Mouse (Mus musculus): ENCODE results near the gene Psmd9. TPM values are rescaled to one million over a fixed set of nuclear protein-coding genes. Genes with fewer than 3 reads are reported as not detected.

Psmd9 gene
- total RNA-seq, 2 experiments from 2014 or later, result 14.1 to 18.3 TPM

DNA sequence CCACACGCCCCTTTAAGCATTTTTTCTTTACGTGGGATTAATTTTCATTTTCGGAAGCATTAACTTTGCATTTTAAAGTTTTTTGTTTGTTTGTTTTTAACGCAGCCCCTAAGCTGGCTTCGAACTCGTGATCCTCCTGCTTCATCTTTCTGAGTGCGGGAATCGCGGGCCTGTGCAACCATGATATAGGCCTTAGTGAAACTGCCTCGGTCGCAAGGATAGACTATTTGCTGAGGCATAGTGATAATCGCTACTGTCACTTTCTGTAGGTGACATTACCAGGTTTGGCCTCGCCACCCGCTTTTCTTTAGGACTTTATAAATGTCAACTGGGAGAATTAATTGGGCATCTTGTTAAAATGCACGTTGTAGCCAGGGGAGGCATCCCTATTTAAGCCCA, 59.3 kb downstream of the Psmd9 start:
- no peak for DNase-seq
- intact Hi-C loops (cut with DNase I), result no loop called here

GRCm38 (mm10) chr5:123229296-123229695, 60.1 kb downstream of the Psmd9 start:
- DNase-seq, result no peak
- intact Hi-C loops (cut with DNase I), result no loop called here

DNA sequence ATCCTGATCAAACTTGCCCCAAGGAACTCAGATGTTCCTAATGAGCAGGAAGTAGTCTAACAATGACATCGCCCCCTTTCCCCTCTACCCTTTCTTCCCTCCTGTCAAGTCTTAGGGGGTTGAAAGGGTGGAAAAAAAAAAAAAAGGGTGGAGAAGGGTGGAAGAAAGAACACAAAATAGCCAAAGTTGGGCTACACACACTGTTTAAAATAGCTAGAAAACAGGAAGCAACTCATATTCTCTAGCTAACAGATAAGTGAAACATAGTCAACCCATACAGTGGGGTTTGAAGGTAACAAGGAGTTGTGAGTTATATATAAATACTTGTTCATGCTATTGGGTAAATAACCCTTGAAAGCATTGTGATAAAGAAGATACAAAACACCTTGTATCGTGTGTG, 63.0 kb downstream of the Psmd9 start:
- intact Hi-C loops (cut with DNase I), result no loop called here

DNA sequence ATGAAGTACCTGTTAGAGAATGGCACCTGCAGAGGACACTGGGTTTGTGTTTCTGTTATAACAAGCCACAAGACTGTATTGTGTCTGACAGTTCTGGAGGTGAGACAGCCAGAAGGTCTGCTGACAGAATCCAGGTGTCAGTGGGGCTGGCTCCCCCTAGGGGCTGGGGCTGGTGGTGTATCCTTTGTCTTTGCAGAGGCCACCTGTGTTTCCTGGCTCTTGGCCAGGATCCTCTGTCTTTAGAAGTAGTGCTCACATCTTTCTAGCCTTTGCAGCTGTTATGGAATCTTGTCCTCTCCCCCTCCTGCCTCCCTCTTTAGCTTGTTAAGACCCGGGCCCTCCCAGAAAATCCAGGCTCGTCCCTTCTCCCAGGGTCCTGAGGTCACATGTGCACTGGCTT, 66.5 kb downstream of the Psmd9 start:
- intact Hi-C loops (cut with DNase I), result no loop called here
- DNase-seq, result no peak

More for the DNA sequence above, 63.0 kb downstream of the Psmd9 start:
- DNase-seq, result no peak

DNA sequence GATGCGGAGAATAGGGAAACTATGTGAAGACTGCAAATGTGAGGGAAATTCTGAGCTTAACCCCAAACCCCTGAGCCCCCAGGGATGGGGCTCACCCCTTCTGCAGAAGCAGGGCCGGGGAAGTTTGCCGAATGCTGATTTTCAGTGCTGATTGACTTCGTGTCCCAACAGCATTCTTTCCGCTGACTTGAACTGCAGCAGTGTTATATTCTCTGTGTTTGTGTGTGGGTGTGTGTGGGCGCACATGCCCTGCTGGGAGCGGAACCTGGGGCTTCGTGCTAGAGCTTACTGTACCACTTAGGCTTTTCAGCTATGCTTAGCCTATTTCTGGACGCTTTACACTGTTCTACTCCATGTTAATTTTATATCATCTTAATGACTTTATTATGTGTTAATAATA, 67.2 kb downstream of the Psmd9 start:
- intact Hi-C loops (cut with DNase I), result no loop called here
- DNase-seq, result no peak

DNA sequence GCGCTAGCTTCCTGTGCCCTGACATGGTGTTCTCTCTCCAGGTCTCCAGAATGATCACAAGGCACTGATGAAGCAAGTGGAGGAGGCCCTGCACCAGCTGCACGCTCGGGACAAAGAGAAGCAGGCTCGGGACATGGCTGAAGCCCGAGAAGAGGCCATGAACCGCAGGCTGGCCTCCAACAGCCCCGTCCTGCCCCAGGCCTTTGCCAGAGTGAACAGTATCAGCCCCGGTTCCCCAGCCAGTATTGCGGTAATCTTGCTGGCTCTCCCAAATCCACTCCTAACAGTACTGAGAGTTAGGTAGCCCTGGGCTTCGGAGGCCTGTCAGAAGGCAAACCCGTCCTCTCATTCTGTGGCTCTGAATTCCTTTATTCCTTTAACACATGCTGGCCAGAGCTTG, 70.3 kb downstream of the Psmd9 start:
- DNase-seq, result peak; percentile 47 to 49
- intact Hi-C loops (cut with DNase I), result no loop called here

GRCm38 (mm10) chr5:123245518-123245917, 76.3 kb downstream of the Psmd9 start:
- intact Hi-C loops (cut with DNase I), result no loop called here
- peak in 1 of 2 experiments; percentile 45 for DNase-seq

DNA sequence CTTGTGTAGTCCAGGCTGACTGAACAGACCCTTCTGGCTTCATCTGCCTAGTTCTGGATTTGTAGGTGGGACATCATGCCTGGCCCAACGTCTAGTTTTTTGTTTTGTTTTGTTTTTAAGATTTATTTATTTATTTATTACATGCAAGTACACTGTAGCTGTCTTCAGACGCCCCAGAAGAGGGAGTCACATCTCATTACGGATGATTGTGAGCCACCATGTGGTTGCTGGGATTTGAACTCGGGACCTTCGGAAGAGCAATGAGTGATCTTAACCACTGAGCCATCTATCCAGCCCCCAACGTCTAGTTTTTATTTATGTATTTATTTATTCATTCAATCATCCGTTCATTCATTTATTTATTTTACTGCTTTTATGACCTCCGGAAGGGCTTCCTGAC, 82.2 kb downstream of the Psmd9 start:
- intact Hi-C loops (cut with DNase I), result no loop called here
- DNase-seq, result no peak

- intact Hi-C loops (cut with DNase I), result no loop called here
- peak; percentile 75 to 77 for DNase-seq
Measured at GRCm38 (mm10) chr5:123251834-123252233, 82.6 kb downstream of the Psmd9 start, which contains the start of gene Wdr66. Gene Wdr66 (plus strand): TSS chr5:123252102.

- peak; percentile 6 to 18 for DNase-seq
- intact Hi-C loops (cut with DNase I), result no loop called here
Measured at GRCm38 (mm10) chr5:123256841-123257755, 87.9 kb downstream of the Psmd9 start.

DNA sequence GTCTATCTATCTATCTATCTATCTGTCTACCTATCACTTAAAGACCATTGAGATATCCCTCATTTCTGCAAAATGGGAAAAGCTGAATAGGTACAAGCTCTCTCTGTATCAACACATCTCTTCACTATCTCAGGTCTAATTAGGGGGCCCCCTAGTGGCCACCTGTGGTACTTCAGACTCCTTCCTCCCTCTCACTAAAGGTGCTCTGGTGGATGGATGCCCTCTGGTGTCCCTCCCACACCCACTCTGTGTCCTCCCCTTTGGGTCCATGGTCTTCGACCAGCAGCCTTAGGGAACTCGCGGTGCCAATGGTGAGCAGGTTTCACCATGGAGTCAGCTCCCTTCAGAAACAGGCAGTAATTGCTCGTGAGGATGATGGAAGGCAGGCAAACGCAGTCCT, 89.8 kb downstream of the Psmd9 start:
- DNase-seq, result peak; percentile 28 to 60
- intact Hi-C loops (cut with DNase I), result no loop called here

- intact Hi-C loops (cut with DNase I), result no loop called here
- no peak for DNase-seq
Measured at GRCm38 (mm10) chr5:123260698-123261097, 91.5 kb downstream of the Psmd9 start.

- DNase-seq, result no peak
- intact Hi-C loops (cut with DNase I), result no loop called here
Measured at GRCm38 (mm10) chr5:123266909-123267308, 97.7 kb downstream of the Psmd9 start.

GRCm38 (mm10) chr5:123268477-123269474, 99.6 kb downstream of the Psmd9 start:
- DNase-seq, result no peak
- intact Hi-C loops (cut with DNase I), result no loop called here

DNA sequence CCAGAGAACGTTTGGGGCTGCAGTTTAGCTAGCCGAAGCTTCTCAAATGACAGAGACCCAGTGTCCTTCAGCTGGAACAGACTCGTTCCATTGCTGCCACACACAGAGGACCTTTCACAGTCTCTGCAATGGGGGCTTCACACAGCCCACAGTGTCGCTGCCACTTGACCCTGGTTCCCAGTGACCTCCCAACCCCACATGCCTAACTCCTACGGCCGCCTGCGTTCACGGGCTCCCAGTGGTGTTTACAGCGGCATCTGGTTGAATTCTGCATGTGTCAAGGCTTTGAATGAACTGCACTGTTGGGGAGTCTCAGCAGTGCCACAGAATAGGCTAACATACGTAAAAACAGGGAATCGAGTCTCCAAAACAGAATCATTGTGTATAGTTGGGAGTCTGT, 101.7 kb downstream of the Psmd9 start:
- no peak for DNase-seq
- intact Hi-C loops (cut with DNase I), result no loop called here

GRCm38 (mm10) chr5:123272927-123273326, 103.7 kb downstream of the Psmd9 start:
- no peak for DNase-seq
- intact Hi-C loops (cut with DNase I), result no loop called here

- no peak for DNase-seq
- intact Hi-C loops (cut with DNase I), result no loop called here
Measured at GRCm38 (mm10) chr5:123276636-123277341, 107.6 kb downstream of the Psmd9 start.

DNA sequence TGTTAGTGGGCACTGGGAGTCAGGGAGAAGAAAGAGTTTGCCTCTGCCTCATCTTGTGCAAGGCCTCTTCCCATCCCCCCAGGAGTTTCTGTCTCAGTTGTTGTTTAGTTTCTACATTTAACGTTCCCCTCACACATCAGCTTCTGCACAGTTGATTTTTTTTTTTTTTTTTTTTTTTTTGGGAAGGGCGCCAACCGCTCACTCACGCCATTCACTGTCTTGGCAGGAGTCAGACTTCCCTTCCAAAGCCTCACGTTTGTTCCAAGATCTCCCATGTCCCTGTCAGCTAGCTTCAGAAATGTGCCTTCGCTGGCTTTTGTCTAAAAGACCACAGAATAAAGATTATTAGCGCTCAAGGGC, 108.1 kb downstream of the Psmd9 start:
- DNase-seq, result no peak
- intact Hi-C loops (cut with DNase I), result no loop called here

- DNase-seq, result no peak
- intact Hi-C loops (cut with DNase I), result no loop called here
Measured at GRCm38 (mm10) chr5:123277704-123278103, 108.5 kb downstream of the Psmd9 start.

DNA sequence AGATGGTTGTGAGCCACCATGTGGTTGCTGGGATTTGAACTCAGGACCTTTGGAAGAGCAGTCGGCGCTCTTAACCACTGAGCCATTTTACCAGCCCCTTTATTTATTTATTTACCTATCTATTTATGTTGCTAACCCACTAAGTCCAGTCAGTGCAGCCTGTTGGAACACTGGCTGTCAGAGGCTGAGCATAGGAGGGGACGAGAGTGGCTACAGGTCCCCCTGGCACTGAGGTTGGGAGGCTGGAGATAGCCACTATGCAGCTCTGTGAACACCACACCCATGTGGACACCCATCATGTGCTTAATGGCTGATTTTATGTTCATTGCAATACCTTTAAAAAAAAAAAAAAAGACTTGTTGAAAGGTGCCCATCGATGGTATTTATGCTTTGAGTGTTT, 110.0 kb downstream of the Psmd9 start:
- intact Hi-C loops (cut with DNase I), result no loop called here
- no peak for DNase-seq

Data from heart, postnatal 36 days (tissue).